Mouse (Mus musculus) C2C12 (cell line): ENCODE data around the gene Ntn1.

ENCODE experiments used
- CTCF ChIP-seq: IDR thresholded peaks from one replicate; pipeline ENCODE4 v1.5.1; 2011; ENCODE audit not compliant: control insufficient read depth, insufficient read depth, insufficient read length
- MAX ChIP-seq: IDR thresholded peaks from one replicate; pipeline ENCODE4 v1.6.1; 2011; ENCODE audit warnings: mild to moderate bottlenecking, control low read depth
- MYOD1 ChIP-seq: IDR thresholded peaks from one replicate; pipeline ENCODE4 v1.6.1; 2011; ENCODE audit warnings: low read depth; ENCODE audit not compliant: control insufficient read depth, insufficient read length

- no peak for TF ChIP-seq CTCF
- TF ChIP-seq MAX: no peak
- no peak for TF ChIP-seq MYOD1
Observed at GRCm38 (mm10) chr11:68387441-68387760, 13.2 kb downstream of the Ntn1 start.
